Mouse (Mus musculus) fat pad, adult 2 months (tissue): ENCODE results near the gene Gm7030.
"Not testable (repeated sequence)": the region's sequence is repeated elsewhere in the genome, so short reads cannot be mapped to it uniquely, and the experiment has no call there.

Experiments
- DNase-seq: peaks from one replicate; pipeline ENCODE4 v3.0.0-alpha.2; 2011; ENCODE audit warnings: low read depth, low spot score; ENCODE audit errors: extremely low read depth

Gm7030 gene

DNA sequence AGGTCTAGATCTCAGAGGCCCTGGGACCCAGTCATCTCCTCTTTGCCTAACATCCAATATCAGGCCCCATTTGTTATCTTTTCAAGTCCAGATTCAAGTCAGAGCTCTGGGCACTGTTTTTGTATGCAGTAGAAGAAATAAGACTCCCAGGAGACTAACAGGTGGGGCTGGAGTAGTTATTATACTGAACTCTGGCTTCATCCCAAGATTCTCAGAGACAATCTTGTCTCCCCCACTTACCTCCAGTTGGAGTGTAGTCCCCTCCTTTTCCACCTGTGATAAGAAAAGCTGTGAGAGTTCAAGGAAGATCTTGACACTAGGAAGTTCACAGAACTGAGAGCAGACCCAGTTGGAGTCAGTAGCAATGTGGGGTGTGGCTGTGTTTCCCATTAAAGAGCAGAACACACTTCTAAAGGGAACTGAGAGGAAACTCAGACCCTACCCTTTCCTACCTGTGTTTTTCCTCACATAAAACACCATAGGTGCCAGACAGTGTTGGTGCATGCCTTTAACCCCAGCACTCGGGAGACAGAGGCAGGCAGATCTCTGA, 7.1 kb upstream of the Gm7030 start:
- not testable (repeated sequence) for DNase-seq

DNA sequence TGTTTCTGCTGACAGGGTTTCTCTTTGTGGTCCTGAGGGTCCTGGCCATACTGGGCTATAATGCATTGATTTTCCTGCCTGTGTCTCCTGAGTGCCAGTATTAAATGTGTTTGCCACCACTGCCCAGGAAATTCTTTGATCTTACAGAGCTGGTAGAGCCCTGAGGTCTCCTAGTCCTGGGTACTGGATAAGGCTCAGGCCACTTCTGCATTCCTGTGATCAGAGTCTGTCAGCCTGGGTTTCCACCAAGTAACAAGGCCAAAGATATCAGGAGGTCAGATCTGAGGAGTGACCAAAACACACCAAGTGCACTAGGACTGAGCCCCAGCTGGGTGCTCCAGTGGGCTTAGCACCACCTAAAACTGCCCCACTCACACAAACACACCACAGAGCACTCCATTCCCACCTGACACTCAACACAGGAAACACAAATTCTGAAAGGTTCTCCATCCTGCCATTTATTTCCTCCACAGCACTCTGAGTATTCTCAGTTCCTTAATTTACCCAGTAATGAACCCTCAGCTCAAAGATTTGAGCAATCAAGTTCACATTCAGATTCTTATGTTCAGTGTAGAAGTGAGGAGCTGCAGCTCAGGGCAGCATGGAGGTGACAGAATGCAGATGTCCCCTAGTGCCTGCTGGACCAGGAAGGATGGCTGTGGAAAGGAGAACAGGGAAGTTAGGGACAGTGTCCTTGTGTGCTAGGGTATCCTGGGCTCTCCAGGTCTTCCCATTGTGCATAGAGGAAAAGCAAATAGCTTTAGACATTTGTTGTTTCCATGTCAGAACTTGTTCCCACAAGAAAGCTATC, 6.4 kb upstream of the Gm7030 start:
- DNase-seq, result not testable (repeated sequence)

DNA sequence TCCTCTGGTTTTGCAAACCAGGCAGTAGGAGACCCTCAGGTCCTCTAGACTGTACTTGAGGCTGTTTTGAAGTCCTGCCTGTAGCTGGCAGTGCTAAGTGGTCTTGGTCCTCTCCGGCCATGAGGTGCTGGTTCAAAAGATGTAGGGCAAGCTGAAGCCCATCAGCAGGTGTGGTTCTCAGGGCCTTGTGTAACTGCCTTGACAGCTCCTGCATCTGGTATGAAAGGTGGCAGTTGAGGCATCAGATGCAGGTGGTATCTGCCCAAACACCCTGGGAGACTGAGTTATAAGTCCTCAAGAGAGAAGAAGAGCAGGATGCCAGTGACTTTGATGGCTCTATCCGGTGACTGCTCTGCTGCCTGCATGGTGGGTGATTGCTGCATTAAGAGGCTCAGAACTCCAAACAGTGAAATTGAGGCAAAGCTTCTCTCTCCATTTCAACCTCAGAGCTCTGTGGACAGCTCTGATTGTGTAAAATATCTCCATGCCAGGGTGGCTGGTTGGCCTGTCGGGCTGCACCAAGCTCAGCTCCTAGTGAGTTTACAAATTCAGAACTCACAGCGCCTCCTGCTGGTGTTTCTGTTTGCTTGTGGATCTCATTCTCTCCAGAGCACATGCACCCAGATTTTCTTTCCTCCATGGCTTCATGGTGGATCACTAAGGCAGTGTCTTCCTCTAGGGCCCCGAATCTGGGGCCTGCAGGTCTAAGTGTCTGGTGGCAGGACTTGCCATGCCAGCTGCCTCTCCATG, 2.5 kb upstream of the Gm7030 start:
- DNase-seq, result no peak

DNA sequence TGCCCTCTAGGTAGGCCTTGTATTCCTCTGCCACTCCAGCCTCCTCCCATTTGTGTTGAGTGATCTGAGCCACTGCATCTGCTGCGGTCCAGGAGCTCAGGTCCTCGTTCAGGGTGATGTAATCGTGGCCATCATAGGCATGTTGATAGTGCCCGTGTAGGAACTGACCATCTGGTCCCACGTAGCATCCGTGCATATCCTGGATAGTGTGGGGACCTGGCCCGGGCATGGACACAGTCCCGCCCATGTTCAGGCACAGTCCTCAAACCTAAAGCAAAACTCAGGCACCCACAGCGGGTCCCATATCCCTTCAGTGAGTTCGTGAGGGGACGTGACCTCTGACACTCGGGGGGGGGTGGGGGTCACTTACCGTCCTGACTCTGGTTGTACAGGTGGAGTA, 700 bp downstream of the Gm7030 start:
- DNase-seq, result not testable (repeated sequence)

DNA sequence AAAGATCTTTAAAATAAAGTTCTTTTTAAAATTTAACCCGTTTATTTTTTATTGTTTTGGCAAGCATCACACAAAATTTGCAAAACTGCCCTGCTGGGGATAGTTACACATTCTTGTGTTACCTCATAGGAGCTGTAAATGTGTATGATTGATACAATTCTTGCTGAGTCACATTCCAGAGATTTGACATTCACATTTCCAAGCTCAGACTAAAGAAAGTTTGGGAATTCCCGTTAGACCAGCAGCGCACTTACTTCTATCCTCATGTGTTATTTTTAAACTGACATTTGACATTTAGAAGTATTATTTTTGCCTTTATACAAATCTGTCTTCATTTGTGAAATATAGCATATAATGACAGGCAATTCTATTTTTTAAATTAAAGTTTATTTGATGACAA, 5.1 kb downstream of the Gm7030 start:
- not testable (repeated sequence) for DNase-seq

DNA sequence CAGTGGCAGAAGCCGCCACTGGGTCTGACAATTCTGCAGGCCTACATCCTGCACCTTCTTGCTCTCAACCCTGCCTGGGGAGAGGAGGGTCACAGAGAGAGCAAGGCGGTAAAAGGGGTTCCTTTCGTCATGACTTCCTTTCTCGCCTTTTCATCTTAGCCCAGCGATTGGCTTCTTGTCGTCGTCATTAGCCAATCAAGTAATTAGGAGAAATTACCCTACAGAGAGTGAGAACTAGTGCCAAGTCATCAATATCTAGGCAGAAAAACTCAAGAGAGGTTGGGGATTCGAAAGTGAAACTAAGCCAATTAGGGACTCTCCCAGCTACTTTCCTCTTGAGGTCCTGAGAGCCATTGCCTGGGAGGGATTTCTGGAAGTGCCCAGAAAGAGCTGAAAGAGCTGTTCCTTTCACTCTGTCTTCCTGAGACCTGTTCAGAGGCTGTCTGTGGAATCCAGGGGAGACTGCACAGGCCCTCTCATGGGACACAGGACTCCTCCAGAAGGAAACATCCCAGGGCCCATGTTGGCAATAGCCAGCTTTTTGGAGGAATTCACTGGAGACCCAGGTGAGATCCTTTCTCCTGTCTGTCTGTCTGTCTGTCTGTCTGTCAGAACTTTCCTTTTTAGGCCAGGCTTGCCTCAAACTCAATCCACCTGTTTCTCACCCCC, 7.7 kb downstream of the Gm7030 start, which contains the start of gene Gm19684:
TSS of gene Gm19684 (plus strand) at position 327 of the 669 bp plus-strand sequence.
- DNase-seq, result peak; percentile 5

DNA sequence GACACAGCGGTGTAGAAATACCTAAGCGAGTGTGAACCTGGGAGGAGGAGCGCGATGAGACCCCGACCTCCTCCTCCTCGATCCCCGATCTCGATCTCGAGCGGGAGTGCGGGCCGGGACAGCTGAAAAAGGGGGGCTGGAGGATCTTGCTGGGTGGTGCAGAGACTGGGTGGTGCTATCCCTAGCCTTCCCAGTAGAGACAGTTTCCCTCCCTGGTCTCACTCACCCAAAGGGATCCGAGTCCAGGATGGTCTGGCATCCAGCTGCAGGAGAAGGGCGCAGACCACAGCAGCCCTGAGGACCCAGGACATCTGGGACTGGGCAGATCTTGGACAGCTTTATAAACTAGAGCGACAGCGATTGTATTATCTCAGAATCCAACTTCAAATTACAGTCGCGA, 8.4 kb downstream of the Gm7030 start:
- not testable (repeated sequence) for DNase-seq

DNA sequence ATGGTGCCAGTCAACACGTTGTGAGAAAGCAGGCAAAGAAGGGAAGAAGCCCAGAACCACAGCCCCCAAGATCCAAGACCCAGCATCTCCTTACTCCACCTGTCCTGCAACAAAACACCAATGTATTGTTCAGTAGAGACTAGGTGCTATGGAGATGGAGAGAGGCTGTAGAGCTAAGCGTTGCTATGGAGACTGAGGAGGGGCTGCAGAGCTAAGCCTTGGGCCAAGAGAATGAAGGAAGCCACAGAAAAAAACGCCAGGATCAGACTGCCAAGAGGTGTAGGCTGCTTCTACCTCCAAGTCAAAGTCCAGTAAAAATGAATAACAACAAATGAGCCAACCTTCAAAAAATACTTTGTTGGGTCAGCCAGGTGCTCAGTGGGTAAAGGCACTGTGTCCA, 12.7 kb downstream of the Gm7030 start:
- not testable (repeated sequence) for DNase-seq

DNA sequence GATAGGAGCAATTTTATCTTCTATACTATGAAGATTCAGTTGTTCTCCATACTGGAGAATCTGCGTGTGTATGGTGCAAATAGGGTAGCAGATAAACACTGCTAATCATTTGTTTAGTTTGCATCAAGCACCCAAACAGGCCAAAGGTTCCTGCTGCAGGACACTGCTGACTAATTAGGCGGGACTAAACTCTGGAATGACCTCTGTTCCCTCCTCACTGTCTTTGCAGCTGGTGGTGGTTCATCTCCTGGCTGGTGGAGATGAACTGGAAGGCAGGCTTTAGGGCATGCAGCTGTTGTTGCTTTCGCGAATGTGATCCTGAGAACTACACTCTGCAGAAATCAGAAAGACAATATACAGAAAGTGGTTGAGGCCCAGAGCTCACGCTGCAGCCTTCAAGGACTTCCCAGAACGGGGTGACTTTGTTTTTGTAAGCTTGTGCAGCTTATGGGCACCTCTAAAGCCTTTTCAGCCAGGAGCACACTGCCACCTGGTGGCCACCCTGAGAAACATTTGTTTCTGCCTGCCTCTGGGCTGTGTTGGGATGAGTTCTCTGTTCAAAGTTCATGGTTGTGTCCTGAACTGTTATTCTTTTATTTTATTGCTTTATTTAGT, 15.1 kb downstream of the Gm7030 start:
- not testable (repeated sequence) for DNase-seq

DNA sequence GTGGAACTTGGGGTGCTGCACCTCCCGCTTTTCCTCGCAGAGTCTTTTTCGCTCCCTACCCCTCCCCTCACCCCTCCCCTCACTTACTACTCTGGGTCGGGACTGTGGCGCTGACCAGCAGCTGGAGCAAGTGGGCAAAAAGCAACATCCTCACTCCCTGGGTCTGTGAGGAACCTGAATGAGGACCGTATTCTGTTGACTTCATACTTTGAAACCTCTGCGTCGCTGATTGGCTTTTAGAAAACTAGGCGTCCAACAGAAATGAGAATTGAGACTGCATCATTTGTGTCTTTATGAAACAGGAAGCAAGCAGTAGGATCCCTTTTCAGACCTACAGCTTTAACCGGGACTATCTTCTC, 17.7 kb downstream of the Gm7030 start:
- not testable (repeated sequence) for DNase-seq

DNA sequence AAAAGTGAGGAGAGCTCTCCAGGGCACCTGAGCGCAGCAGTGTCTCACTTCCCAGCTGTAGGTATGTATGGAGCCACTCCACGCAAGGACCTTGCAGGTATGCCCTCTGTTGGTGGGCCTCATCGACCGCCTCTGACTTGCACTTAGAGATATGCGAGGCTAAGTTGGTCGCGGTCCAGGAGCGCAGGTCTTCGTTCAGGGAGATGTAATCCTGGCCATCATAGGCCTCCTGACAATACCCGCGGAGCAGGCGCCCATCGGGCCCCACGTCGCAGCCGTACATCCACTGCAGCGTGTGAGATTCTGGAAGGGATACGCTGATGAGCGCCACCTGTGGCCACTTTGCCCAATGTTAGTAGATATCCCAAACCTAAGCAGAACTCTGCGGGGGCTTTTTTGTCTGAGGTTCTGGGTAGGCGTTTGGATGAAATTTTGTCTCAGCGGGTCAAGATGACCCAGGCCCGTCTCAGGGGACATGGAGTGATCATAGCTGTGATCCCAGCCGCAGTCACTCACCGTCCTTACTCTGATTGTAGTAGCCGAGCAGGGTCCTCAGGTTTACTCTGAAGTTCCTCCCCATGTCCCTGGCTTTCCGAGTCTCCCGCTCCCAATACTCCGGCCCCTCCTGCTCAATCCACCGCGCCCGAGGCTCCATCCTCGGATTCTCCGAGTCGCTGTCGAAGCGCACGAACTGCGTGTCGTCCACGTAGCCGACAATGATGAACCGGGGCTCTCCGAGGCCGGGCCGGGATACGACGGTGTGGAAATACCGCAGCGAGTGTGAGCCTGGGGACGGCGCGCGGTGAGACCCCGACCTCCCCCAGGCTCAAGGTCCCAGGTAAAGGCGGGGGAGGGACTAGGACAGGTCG, 18.4 kb downstream of the Gm7030 start:
- not testable (repeated sequence) for DNase-seq

DNA sequence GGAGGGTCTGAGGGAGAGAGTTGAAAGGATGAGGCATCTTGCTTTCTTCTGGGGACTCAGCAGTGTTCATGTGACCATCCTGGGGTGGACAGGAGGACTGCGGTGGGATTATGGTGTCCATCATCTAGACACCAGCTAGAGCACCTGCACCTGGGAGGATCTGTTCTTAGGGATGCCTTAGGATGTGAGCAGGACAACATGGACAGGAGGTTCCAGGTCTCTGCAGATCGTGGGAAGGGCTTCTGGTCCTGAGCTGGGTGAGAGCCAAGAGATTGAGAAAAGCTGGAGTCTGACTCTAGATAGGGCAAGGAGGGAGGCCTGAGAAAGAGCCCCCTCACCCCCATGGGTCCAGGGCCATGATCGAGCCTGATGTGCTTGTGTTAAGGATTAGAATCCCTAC, 19.1 kb downstream of the Gm7030 start:
- not testable (repeated sequence) for DNase-seq

DNA sequence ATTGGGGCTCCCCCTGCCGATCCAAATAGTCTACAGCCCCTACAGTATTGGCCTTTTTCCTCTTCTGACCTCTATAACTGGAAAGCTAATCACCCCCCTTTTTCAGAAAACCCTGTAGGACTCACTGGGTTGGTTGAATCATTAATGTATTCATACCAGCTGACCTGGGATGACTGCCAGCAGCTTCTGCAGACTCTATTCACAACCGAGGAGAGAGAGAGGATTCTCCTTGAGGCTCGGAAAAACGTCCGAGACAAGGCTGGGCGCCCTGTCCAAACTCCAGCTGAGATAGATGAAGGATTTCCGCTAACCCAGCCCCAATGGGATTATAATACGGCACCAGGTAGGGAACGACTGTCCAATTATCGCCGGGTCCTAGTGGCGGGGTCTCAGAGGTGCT, 27.1 kb downstream of the Gm7030 start:
- DNase-seq, result not testable (repeated sequence)

DNA sequence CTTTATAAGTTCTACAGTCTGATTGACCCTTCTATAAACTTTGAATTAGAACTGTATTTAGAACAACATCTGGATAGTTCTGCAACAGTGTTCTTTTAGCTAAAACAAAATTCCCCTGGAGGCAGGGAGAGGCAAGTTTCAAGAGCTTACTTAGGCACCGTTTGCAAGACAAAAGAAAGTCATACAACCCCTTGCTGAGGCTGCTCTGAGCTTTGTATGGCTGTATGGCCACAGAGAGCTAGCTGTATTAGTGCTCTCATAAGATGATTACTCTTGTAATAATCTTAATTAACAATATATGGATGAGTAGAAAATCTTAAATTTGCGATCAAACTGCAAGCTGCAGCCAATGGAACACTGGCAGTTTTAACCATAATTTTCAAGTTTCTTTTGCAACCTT, 29.6 kb downstream of the Gm7030 start:
- DNase-seq, result not testable (repeated sequence)

DNA sequence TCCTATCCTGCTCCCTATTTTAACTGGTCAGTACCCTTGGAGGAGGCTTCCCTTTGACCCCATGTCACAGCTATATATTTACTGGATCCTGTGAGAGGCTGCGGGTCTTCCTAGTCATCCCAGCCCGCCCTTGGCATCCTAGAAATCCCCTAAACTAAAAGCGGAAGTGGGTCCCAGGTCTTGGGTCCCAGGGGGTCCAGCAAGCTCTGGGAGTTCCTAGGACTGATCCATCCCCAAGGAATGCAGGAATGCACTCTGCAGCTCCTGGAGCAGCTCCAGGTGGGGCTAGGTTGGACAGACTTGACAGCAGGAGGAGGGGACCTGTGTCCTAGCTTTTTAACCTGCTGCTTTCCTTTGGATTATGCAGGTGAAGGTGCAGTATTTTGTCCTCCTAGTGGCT, 35.3 kb downstream of the Gm7030 start:
- no peak for DNase-seq

DNA sequence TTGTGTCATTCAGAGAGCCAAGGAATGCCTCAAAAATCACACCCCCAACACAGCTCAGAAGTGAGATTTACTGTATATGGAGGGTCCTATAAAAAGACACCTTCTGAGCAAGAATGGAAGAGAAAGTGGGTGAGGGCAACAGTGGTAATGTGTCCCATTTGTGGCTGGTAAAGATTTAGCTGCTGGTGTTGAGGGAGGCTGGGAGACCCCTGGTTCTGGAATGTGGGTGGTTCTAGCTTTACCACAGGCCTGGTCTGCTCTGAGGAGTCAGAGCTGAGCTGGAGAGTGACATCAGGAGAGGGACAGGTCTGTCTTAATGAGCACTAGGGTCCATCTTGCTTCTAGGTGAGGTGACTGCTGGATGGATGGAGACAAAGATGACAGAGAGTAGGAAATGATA, 36.7 kb downstream of the Gm7030 start:
- DNase-seq, result not testable (repeated sequence)

DNA sequence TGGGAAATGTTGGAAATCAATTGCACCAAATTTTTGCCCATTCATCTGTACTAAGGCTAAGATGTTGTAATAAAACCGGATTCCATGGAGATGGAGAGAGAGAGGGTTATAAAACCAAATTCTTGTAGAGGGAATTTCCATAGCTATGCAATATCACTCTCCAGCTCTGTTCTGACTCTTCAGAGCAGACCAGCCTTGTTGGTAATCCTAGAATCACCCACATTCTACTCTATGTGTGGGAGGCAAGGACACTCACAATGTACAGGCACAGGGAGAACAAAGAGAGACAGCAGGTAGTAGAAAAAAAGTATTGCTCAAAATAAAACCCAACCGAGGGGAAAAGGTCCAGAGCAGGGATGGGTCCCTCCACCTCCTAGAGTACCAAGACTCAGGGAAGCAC, 37.3 kb downstream of the Gm7030 start:
- not testable (repeated sequence) for DNase-seq

DNA sequence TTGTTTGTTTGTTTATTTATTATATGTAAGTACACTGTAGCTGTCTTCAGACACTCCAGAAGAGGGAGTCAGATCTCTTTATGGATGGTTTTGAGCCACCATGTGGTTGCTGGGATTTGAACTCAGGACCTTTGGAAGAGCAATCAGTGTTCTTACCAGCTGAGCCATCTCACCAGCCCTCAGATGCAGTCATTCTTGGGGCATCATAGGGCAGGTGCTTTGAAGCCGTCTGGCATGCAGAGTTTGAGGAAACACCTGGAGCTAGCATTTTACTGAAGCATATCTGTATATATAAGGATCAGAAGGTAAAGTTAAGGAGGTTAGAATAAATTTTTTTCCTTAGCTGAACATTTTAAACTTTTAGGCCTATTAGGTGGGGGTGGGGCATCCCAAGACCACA, 43.2 kb downstream of the Gm7030 start:
- DNase-seq, result not testable (repeated sequence)

DNA sequence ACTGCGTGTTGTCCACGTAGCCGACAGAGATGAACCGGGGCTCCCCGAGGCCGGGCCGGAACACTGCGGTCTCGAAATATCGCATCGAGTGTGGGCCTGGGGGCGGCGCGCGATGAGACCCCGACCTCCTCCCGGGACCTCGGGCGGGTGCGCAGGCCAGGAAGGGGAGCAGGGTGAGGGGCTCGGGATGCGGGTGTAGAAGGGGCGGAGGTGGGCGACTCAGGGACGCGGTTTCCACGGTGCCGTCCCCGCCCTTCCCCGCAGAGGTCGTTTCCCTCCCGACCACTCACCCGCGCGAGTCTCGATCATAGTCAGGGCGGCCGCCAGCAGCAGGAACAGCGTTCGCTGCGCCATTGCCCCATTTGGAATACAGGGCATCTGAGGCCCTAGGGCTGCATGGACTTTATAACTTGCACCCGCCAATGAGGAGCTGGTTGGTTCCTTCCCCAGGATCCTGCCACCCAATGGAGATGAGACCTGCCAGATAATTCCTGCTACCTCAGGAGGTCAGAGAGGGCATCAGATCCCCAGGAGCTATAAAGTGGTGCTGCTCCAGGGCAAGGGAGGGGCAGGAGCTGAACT, 45.3 kb downstream of the Gm7030 start:
- no peak for DNase-seq
